Mouse (Mus musculus) right cerebral cortex, adult 18-20 months (tissue): ENCODE measurements at regions not wholly inside any gene's neighbourhood (a gene's known extent, or its start where the extent isn't known, plus 50 kb on each side); places are given as distances from the start of the nearest gene placed in this dataset.

Experiments
- DNase-seq: peaks from one replicate; pipeline ENCODE4 v3.0.0; 2022; ENCODE audit warnings: mixed read lengths

GRCm38 (mm10) chr12:106764516-106764915 lies 723.9 kb upstream of the 3110018I06Rik start:
- DNase-seq: peak; percentile 3

DNA sequence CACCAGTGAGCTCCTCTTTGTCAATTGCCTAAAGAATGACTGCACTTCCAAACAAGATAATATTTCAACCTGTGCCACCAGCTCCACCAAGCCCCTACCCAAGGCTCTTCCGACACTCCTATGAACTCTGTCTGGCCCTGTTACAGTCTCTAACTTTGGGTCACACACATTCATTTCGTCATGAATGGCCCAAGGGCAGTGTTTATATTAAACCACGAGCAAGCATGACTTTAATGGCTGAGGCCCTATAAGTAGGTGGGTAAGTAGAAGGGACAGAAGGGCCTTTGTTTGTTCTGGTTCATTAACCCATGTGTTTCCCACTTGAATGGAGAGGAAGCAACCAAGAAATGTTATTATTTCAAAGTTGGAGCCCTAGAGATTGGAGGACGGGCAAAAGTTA lies 714.9 kb upstream of the 3110018I06Rik start:
- no peak for DNase-seq

- no peak for DNase-seq
These were observed 691.8 kb upstream of the 3110018I06Rik start for GRCm38 (mm10) chr12:106796596-106796995.

DNA sequence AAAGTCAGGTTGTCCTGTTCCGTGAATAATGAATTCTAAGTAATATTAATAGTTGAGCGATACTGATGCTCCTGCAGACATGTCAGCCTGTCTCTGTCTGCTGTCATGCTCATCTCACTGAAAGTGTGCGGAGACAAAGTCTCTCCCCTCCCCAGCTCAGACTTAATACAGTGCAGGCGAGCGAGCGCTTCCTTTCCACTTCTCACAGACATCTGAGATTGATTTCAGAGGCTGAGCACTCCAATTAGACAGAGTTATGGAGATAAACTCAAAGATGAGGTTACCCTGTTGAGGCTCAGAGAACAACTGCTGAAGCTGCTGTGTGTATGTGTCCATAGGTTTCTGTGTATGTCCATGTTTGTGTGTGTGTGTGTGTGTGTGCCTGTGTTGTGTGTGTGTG lies 668.7 kb upstream of the 3110018I06Rik start:
- DNase-seq: no peak

GRCm38 (mm10) chr12:106822311-106822710 lies 666.1 kb upstream of the 3110018I06Rik start:
- no peak for DNase-seq

DNA sequence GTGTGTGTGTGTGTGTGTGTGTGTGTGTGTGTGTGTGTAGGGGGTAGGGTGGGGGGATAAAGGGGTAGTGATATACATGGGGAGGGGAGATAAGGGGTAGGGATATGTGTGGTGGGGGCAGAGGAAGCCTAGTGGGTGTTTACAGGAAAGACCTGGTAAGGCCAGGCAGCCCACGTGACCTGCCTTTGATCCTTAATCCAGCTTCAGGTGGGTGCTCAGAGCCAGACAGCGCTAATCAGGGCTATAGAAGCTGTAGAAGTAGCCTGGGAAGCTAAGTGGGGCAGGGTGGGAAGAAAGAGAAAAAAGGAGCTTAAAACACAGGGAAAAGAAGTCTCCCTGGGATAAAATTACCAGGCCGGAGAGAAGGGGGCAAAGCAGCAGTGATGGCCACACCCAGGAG lies 659.9 kb upstream of the 3110018I06Rik start:
- DNase-seq: no peak

DNA sequence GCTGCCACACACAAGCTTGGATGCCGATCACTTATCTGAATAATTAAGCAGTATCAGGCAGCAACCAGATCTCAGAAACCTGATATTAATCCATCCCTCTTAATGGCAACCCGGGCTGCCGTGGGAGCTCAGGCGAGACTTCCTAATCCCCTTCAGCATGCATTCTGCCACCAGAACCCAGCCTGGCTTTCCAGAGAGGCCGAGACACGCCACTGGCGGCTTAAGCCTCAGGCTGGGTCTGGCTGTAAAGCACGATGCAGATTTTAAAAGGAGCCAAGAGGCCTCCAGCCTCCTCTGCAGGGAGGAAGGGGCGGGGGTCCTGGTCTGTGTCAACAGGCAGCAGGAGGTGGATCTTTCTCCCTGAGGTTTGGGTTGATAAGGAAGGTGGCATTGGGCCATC lies 659.1 kb upstream of the 3110018I06Rik start:
- no peak for DNase-seq

GRCm38 (mm10) chr12:106835241-106835640 lies 653.2 kb upstream of the 3110018I06Rik start:
- no peak for DNase-seq

DNA sequence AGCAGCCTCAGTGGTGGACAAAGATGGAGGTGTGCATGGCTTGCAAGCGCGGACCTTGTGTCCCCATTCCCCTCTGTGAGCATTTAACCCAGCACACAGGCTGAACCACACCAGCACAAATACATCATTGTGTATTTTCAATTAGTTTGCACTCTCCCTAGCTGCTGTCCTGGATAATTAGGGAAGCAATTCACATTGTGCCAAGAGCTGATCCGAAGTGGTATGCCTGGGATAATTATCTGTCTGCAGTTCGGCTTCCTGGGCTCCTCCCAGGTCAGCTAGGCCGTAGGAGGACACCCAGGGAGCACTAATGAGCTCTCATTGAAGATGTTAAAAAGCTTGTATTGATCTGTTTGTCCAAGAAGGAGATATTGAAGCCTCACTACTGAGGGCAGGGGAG lies 648.8 kb upstream of the 3110018I06Rik start:
- DNase-seq: no peak

DNA sequence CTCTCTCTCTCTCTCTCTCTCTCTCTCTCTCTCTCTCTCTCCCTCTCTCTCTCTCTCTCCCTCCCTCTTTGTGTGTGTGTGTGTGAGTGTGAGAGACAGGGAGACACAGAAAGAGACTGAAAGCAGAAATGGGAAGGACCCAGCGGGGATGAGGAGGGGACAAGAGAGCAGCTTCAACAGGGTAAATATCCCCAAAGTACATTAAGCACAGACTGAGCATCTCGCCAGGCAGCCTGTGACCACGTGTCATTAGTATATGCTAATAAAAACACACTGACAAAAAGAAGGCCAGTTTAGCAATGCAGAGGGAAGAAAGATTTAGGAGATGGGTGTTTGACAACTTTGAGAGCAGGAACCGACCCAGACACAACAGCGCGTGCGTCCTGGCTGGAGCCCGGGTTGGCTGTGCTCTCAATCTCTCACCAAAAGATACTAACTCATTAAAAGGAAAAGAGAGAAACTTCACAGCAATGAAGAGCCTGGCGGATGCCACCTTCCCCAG lies 648.2 kb upstream of the 3110018I06Rik start:
- no peak for DNase-seq

GRCm38 (mm10) chr12:106841996-106842395 lies 646.4 kb upstream of the 3110018I06Rik start:
- DNase-seq: no peak

- no peak for DNase-seq
These were observed 646.0 kb upstream of the 3110018I06Rik start for GRCm38 (mm10) chr12:106842396-106842795.

- no peak for DNase-seq
These were observed 636.8 kb upstream of the 3110018I06Rik start for GRCm38 (mm10) chr12:106851666-106852065.

DNA sequence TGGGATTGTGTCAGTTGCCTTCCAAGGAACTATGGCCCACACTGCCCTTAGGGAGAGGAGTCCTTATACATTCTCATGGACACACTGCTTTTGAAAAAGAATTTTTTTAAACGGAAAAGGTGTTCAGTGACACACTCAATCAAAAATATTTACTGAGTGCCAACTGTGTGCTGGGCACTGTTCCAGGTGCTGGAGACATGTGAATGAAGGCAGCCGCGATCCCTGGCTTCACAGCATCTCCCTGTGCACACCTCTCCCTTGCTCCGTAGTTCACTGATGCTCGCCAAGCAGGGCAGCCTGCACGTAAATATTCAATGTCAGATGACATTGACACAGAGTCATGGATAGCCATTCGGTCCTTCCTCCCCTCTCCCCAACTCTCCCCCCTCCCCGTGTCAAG lies 635.7 kb upstream of the 3110018I06Rik start:
- no peak for DNase-seq

DNA sequence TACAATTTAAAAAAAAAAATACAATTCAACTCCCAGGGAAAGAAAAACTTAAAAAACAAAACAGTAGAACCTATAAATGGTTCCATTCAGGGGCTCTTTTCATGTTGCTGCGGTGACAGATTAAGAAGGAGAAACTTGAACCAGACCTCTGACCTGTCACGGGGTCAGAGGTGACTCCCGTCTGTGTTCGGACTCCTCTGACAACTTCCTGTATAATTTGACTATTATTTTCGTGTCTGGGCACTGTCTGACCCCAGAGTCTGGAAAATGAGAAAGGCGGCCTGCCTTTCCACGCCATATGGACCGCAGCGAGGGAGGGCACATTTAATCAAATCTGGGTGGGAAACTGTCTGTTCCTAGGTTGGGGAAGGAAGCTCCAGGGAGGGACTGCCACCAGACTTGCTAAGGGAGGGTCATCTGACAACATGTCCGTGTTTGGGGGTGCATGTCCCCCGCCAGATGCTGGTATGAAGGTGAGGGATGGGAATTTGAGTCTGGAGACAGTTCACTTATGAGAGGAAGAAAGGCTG lies 634.7 kb upstream of the 3110018I06Rik start:
- no peak for DNase-seq

DNA sequence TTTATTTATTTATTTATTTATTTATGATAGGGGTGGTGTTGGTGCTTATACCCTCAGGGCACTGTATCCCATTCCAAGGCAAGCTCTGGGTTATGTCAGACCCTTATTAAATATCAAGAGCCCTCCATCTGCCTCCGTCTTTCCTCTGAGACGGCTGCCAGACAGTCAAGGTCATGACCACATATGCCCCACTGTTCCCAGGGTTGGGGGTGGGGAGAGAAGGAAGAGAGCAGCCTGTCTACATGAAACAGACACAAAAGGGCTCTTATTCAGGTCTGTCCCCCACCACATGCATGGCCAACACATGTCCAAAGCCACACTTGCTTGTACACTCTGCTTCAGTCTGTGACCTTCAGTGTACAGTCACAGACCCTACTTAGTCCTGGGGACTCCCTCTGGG lies 632.9 kb upstream of the 3110018I06Rik start:
- DNase-seq: no peak

GRCm38 (mm10) chr12:106861638-106862037 lies 626.8 kb upstream of the 3110018I06Rik start:
- DNase-seq: no peak

DNA sequence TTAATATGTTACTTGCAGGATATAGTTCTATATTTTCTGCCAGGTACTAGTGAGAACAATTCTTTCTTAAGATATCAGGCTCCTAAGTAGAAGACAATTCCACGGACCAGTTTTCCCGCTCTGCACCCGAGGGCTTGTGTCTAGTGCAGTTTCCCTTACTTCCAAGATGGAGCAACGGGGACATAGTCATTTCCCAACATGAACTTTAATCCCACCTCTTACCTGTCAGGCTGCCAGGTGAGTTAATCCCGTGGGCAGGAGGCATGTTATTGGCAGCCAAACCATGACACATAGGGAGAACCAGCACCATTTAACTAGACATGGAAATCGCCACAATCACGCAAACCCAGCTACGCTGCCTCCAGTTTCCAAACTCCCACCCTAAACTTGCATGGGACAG lies 624.4 kb upstream of the 3110018I06Rik start:
- no peak for DNase-seq

DNA sequence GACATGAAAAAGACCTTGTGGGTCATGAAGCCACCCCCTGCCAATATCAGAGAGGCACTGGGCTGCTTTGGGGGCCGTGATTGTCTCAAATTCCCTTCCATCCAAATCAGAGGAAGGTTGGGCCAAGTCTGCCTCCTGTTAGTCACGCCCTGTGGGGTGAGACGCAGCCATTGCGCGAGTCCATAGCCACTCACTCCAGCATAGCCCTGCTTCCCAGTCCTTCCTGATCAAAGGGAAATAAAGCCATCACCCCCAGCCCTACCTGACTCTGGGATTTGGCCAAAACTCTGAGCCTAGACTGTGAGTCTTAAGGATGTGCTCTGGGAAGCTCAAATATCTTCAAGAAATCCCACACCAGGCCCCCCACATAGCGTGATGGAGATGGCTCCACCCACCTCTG lies 620.4 kb upstream of the 3110018I06Rik start:
- no peak for DNase-seq

- no peak for DNase-seq
These were observed 617.0 kb upstream of the 3110018I06Rik start for GRCm38 (mm10) chr12:106871481-106871880.

- DNase-seq: no peak
These were observed 615.3 kb upstream of the 3110018I06Rik start for GRCm38 (mm10) chr12:106872966-106873730.

GRCm38 (mm10) chr12:106890319-106890718 lies 598.1 kb upstream of the 3110018I06Rik start:
- DNase-seq: peak; percentile 60

GRCm38 (mm10) chr12:106894061-106894460 lies 594.4 kb upstream of the 3110018I06Rik start:
- no peak for DNase-seq

DNA sequence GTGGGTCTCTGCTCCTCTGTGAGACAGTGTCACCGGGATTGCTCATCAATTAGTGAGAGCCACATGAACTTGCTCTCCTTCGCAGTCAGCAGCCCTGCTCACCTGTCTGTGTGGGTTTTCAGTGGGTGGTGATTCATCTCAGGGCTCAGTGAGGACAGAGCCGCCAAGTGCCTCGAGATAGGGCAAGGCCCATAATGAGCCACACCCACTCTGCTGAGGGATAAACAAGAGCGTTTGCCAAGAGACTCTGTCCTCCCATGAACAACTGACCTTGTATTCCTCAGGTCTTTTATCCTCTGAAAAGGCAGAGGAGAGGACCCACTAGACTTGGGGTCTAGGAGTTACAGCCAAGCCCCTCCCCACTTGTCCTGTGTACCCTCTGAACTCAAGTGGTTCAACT lies 584.2 kb upstream of the 3110018I06Rik start:
- DNase-seq: no peak

- DNase-seq: no peak
These were observed 575.6 kb upstream of the 3110018I06Rik start for GRCm38 (mm10) chr12:106912782-106913181.
